Mouse (Mus musculus) liver, embryonic 12.5 days (tissue): Measurements from ENCODE around the gene Cttnbp2nl. TPM values are rescaled to one million over a fixed set of nuclear protein-coding genes. Genes with fewer than 3 reads are reported as not detected.

ENCODE experiments used
- ATAC-seq: fragments of 200-750 bp; cut with Nextera tagmentation; 2 replicates; pipeline ENCODE4 v1.8.0; 2017; ENCODE audit warnings: moderate number of reproducible peaks, mild to moderate bottlenecking, moderate library complexity
- H3K27ac ChIP-seq: fragments of 300-500 bp; sonication (generic); 2 replicates; pipeline ENCODE4 v1.5.1; 2016; ENCODE audit warnings: mild to moderate bottlenecking
- H3K27me3 ChIP-seq: fragments of 300-500 bp; sonication (generic); replicated peaks from 2 replicates; pipeline ENCODE4 v1.6.1; 2016; ENCODE audit warnings: mild to moderate bottlenecking, moderate library complexity
- H3K36me3 ChIP-seq: fragments of 300-500 bp; sonication (generic); 2 replicates; pipeline ENCODE4 v1.6.1; 2016; ENCODE audit warnings: mild to moderate bottlenecking, moderate library complexity
- H3K4me1 ChIP-seq: fragments of 300-500 bp; sonication (generic); 2 replicates; pipeline ENCODE4 v1.6.1; 2016
- H3K4me2 ChIP-seq: fragments of 300-500 bp; sonication (generic); 2 replicates; pipeline ENCODE4 v1.6.1; 2016; ENCODE audit warnings: mild to moderate bottlenecking, moderate library complexity
- H3K4me3 ChIP-seq: fragments of 300-500 bp; sonication (generic); 2 replicates; pipeline ENCODE4 v1.5.1; 2016; ENCODE audit warnings: mild to moderate bottlenecking, moderate library complexity
- H3K9ac ChIP-seq: fragments of 300-500 bp; sonication (generic); 2 replicates; pipeline ENCODE4 v1.6.1; 2016; ENCODE audit warnings: mild to moderate bottlenecking, moderate library complexity
- H3K9me3 ChIP-seq: fragments of 300-500 bp; sonication (generic); replicated peaks from 2 replicates; pipeline ENCODE4 v1.6.1; 2016; ENCODE audit warnings: mild to moderate bottlenecking, moderate library complexity
- WGBS: fragments of 180-500 bp; shearing (Covaris S2); methylation state at CpG from one replicate; pipeline ENCODE4 v1.1.7; 2016; ENCODE audit not compliant: insufficient replicate concordance; 5-methylcytosine and 5-hydroxymethylcytosine counted together
- polyA plus RNA-seq: library from polyadenylated mRNA; unstranded; fragments of >200 nt; fragmentation: Nextera tagmentation; extraction: Ambion mirVana; gene quantifications from 2 replicates; pipeline ENCODE4 v1.2.1, GENCODE M21; 2016

Gene Cttnbp2nl
- polyA plus RNA-seq, 1 experiment from 2014 or later, result 3.4 TPM

- Histone ChIP-seq H3K4me1 (no peaks in the 10 kb centered on the region), H3K4me2 (no peak overlapping the region), H3K9ac (no peak overlapping the region), H3K27ac (no peak overlapping the region), H3K36me3 (no peaks in the 10 kb centered on the region), H3K9me3 (no peaks in the 10 kb centered on the region), H3K4me3 (no peak overlapping the region), H3K27me3 (0 out of 2 replicates have a peak, but pooled peaks cover 3% of the 10 kb centered on the region)
- 0 out of 2 replicates have a peak, but pooled peaks have one; percentile 44 for ATAC-seq
- WGBS, result 39% methylated on average over 7 of the region's 7 CpGs
These were observed 25.4 kb upstream of the Cttnbp2nl start for GRCm38 (mm10) chr3:105078231-105078826.

GRCm38 (mm10) chr3:105075796-105076195 lies 22.9 kb upstream of the Cttnbp2nl start:
- H3K4me1 ChIP-seq, result no peaks in the 10 kb centered on the region
- H3K9me3 ChIP-seq, result no peaks in the 10 kb centered on the region
- 74% methylated on average over 5 of the region's 5 CpGs for WGBS
- no peaks in the 10 kb centered on the region for H3K36me3 ChIP-seq
- no peak overlapping the region for H3K9ac ChIP-seq
- ATAC-seq, result no peak
- no peak overlapping the region for H3K4me2 ChIP-seq
- no peak overlapping the region for H3K27ac ChIP-seq
- 0 out of 2 replicates have a peak, but pooled peaks cover 3% of the 10 kb centered on the region for H3K27me3 ChIP-seq
- H3K4me3 ChIP-seq, result no peak overlapping the region

GRCm38 (mm10) chr3:105072536-105072935 lies 19.6 kb upstream of the Cttnbp2nl start:
- no peaks in the 10 kb centered on the region for H3K36me3 ChIP-seq
- 75% methylated on average over 10 of the region's 10 CpGs for WGBS

GRCm38 (mm10) chr3:105071251-105071650 lies 18.3 kb upstream of the Cttnbp2nl start:
- no peaks in the 10 kb centered on the region for H3K9me3 ChIP-seq
- H3K4me1 ChIP-seq, result no peaks in the 10 kb centered on the region
- no peaks in the 10 kb centered on the region for H3K36me3 ChIP-seq
- H3K27me3 ChIP-seq, result no peaks in the 10 kb centered on the region
- H3K27ac ChIP-seq, result no peak overlapping the region
- ATAC-seq, result no peak
- no peak overlapping the region for H3K9ac ChIP-seq
- no peak overlapping the region for H3K4me2 ChIP-seq
- no peak overlapping the region for H3K4me3 ChIP-seq
- WGBS, result 77% methylated on average over 5 of the region's 5 CpGs

More at GRCm38 (mm10) chr3:105072536-105072935, 19.6 kb upstream of the Cttnbp2nl start:
- no peak overlapping the region for H3K4me3 ChIP-seq
- no peaks in the 10 kb centered on the region for H3K9me3 ChIP-seq
- no peaks in the 10 kb centered on the region for H3K4me1 ChIP-seq
- no peak overlapping the region for H3K4me2 ChIP-seq
- no peak overlapping the region for H3K9ac ChIP-seq
- H3K27ac ChIP-seq, result no peak overlapping the region
- H3K27me3 ChIP-seq, result 0 out of 2 replicates have a peak, but pooled peaks cover 3% of the 10 kb centered on the region
- ATAC-seq, result no peak

GRCm38 (mm10) chr3:105070553-105070952 lies 17.6 kb upstream of the Cttnbp2nl start:
- H3K4me3 ChIP-seq, result no peak overlapping the region
- 68% methylated on average over 8 of the region's 8 CpGs for WGBS
- H3K4me2 ChIP-seq, result no peak overlapping the region

GRCm38 (mm10) chr3:105066544-105066943 lies 13.6 kb upstream of the Cttnbp2nl start, which contains the start of gene 4930564D02Rik:
Gene 4930564D02Rik (plus strand): TSS chr3:105066844.
- H3K27ac ChIP-seq, result no peak within 1 kb of the TSS
- no peak within 1 kb of the TSS for H3K4me3 ChIP-seq
- H3K9ac ChIP-seq, result no peak within 1 kb of the TSS
- H3K4me1 ChIP-seq, result no peaks in the 10 kb centered on the region
- 83% methylated on average over 10 of the region's 10 CpGs for WGBS
- ATAC-seq, result no peak
- no peak within 1 kb of the TSS for H3K4me2 ChIP-seq
- H3K27me3 ChIP-seq, result 0 out of 2 replicates have a peak, but pooled peaks cover under 1% of the 10 kb centered on the region
- H3K36me3 ChIP-seq, result no peaks in the 10 kb centered on the region
- no peaks in the 10 kb centered on the region for H3K9me3 ChIP-seq

More at GRCm38 (mm10) chr3:105070553-105070952, 17.6 kb upstream of the Cttnbp2nl start:
- H3K9me3 ChIP-seq, result no peaks in the 10 kb centered on the region
- no peaks in the 10 kb centered on the region for H3K27me3 ChIP-seq
- H3K27ac ChIP-seq, result no peak overlapping the region
- no peak for ATAC-seq
- no peak overlapping the region for H3K9ac ChIP-seq
- H3K4me1 ChIP-seq, result no peaks in the 10 kb centered on the region
- H3K36me3 ChIP-seq, result no peaks in the 10 kb centered on the region

- H3K4me1 ChIP-seq, result 0 out of 2 replicates have a peak, but pooled peaks cover 3% of the 10 kb centered on the region
- WGBS, result 69% methylated on average over 9 of the region's 9 CpGs
- H3K9me3 ChIP-seq, result no peaks in the 10 kb centered on the region
- no peak overlapping the region for H3K9ac ChIP-seq
- no peaks in the 10 kb centered on the region for H3K36me3 ChIP-seq
- no peak for ATAC-seq
- no peak overlapping the region for H3K27ac ChIP-seq
- H3K4me2 ChIP-seq, result no peak overlapping the region
- H3K27me3 ChIP-seq, result peaks cover 21% of the 10 kb centered on the region; the same call in 1 of the 2 replicates
- H3K4me3 ChIP-seq, result no peak overlapping the region
These were observed 9.7 kb upstream of the Cttnbp2nl start for GRCm38 (mm10) chr3:105062676-105063075.

- H3K4me2 ChIP-seq, result no peak overlapping the region
- no peaks in the 10 kb centered on the region for H3K36me3 ChIP-seq
- WGBS, result 32% methylated on average over 1 of the region's 1 CpGs
- no peak overlapping the region for H3K9ac ChIP-seq
- no peak overlapping the region for H3K27ac ChIP-seq
- peaks cover 21% of the 10 kb centered on the region; the same call in 1 of the 2 replicates for H3K27me3 ChIP-seq
- no peaks in the 10 kb centered on the region for H3K9me3 ChIP-seq
- no peak overlapping the region for H3K4me3 ChIP-seq
- no peak for ATAC-seq
- H3K4me1 ChIP-seq, result 0 out of 2 replicates have a peak, but pooled peaks cover 3% of the 10 kb centered on the region
These were observed 9.0 kb upstream of the Cttnbp2nl start for GRCm38 (mm10) chr3:105061991-105062390.

GRCm38 (mm10) chr3:105061496-105061895 lies 8.6 kb upstream of the Cttnbp2nl start:
- no peak overlapping the region for H3K4me2 ChIP-seq
- no peaks in the 10 kb centered on the region for H3K9me3 ChIP-seq
- peaks cover 21% of the 10 kb centered on the region; the same call in 1 of the 2 replicates for H3K27me3 ChIP-seq
- H3K9ac ChIP-seq, result no peak overlapping the region
- H3K27ac ChIP-seq, result no peak overlapping the region
- H3K4me3 ChIP-seq, result no peak overlapping the region
- whole genome bisulfite sequencing, result 64% methylated on average over 3 of the region's 3 CpGs
- H3K36me3 ChIP-seq, result no peaks in the 10 kb centered on the region
- H3K4me1 ChIP-seq, result 0 out of 2 replicates have a peak, but pooled peaks cover 3% of the 10 kb centered on the region
- ATAC-seq, result no peak

GRCm38 (mm10) chr3:105060992-105061391 lies 8.0 kb upstream of the Cttnbp2nl start:
- Histone ChIP-seq H3K9ac (no peak overlapping the region), H3K4me2 (no peak overlapping the region), H3K27ac (no peak overlapping the region), H3K36me3 (no peaks in the 10 kb centered on the region), H3K4me1 (0 out of 2 replicates have a peak, but pooled peaks cover 3% of the 10 kb centered on the region), H3K9me3 (no peaks in the 10 kb centered on the region), H3K27me3 (peaks cover 22% of the 10 kb centered on the region), H3K4me3 (no peak overlapping the region)
- no peak for ATAC-seq
- 54% methylated on average over 6 of the region's 6 CpGs for whole genome bisulfite sequencing

GRCm38 (mm10) chr3:105059911-105060310 lies 7.0 kb upstream of the Cttnbp2nl start:
- ATAC-seq, result no peak
- Histone ChIP-seq H3K9ac (no peak overlapping the region), H3K4me1 (0 out of 2 replicates have a peak, but pooled peaks cover 3% of the 10 kb centered on the region), H3K4me3 (no peak overlapping the region), H3K27ac (no peak overlapping the region), H3K27me3 (peaks cover 33% of the 10 kb centered on the region), H3K9me3 (no peaks in the 10 kb centered on the region), H3K36me3 (no peaks in the 10 kb centered on the region), H3K4me2 (no peak overlapping the region)
- 55% methylated on average over 7 of the region's 7 CpGs for WGBS

- H3K4me3 ChIP-seq, result no peak overlapping the region
- WGBS, result 16% methylated on average over 25 of the region's 25 CpGs
- H3K36me3 ChIP-seq, result no peaks in the 10 kb centered on the region
- H3K9ac ChIP-seq, result no peak overlapping the region
- H3K4me2 ChIP-seq, result peak overlapping the region; percentile 48
- H3K4me1 ChIP-seq, result 0 out of 2 replicates have a peak, but pooled peaks cover 3% of the 10 kb centered on the region
- peaks cover 43% of the 10 kb centered on the region for H3K27me3 ChIP-seq
- H3K27ac ChIP-seq, result no peak overlapping the region
- no peak for ATAC-seq
- no peaks in the 10 kb centered on the region for H3K9me3 ChIP-seq
These were observed 5.9 kb upstream of the Cttnbp2nl start for GRCm38 (mm10) chr3:105058627-105059513.
